Mouse (Mus musculus) G1E-ER4 (cell line): ENCODE data around the gene Rexo1. TPM values are rescaled to one million over a fixed set of nuclear protein-coding genes. Genes with fewer than 3 reads are reported as not detected.
A peak's percentile ranks its signal among the peaks of the same experiment; 100 is the strongest.

ENCODE experiments used
- GATA1 ChIP-seq: IDR thresholded peaks from one replicate; pipeline ENCODE4 v1.8.0; 2012; ENCODE audit warnings: low read length, inconsistent platforms
- polyA plus RNA-seq: library from polyadenylated mRNA; stranded (reverse); fragments of >175 nt; gene quantifications from 2 replicates; pipeline ENCODE4 v1.2.3, GENCODE M21; 2012

The Rexo1 gene
- polyA plus RNA-seq, 1 experiment = 226 TPM

GRCm38 (mm10) chr10:80573944-80574343 is 12.6 kb upstream of the Rexo1 start:
- TF ChIP-seq GATA1 = no peak

- peak; percentile 56 for TF ChIP-seq GATA1
These were observed 11.1 kb upstream of the Rexo1 start for GRCm38 (mm10) chr10:80572477-80572876.

- TF ChIP-seq GATA1 = no peak
These were observed 9.8 kb upstream of the Rexo1 start for GRCm38 (mm10) chr10:80570871-80571836.

- TF ChIP-seq GATA1 = no peak
These were observed 9.1 kb upstream of the Rexo1 start for GRCm38 (mm10) chr10:80570419-80570818.

- no peak for TF ChIP-seq GATA1
These were observed 8.3 kb upstream of the Rexo1 start for GRCm38 (mm10) chr10:80569664-80570066.

GRCm38 (mm10) chr10:80568876-80569275 is 7.5 kb upstream of the Rexo1 start:
- TF ChIP-seq GATA1 = no peak

GRCm38 (mm10) chr10:80566375-80567092 is 5.2 kb upstream of the Rexo1 start:
- no peak for TF ChIP-seq GATA1

GRCm38 (mm10) chr10:80560621-80561020 is 739 bp downstream of the Rexo1 start:
- TF ChIP-seq GATA1 = no peak

GRCm38 (mm10) chr10:80559431-80559830 is 1.9 kb downstream of the Rexo1 start:
- no peak for TF ChIP-seq GATA1

GRCm38 (mm10) chr10:80557346-80557965 is 3.9 kb downstream of the Rexo1 start:
- no peak for TF ChIP-seq GATA1

- no peak for TF ChIP-seq GATA1
These were observed 7.4 kb downstream of the Rexo1 start for GRCm38 (mm10) chr10:80553997-80554396.

GRCm38 (mm10) chr10:80553575-80553974 is 7.8 kb downstream of the Rexo1 start:
- peak; percentile 30 for TF ChIP-seq GATA1

- TF ChIP-seq GATA1 = no peak
These were observed 9.0 kb downstream of the Rexo1 start for GRCm38 (mm10) chr10:80552364-80552763.

- no peak for TF ChIP-seq GATA1
These were observed 12.1 kb downstream of the Rexo1 start for GRCm38 (mm10) chr10:80549279-80549678.

- no peak for TF ChIP-seq GATA1
These were observed 12.8 kb downstream of the Rexo1 start for GRCm38 (mm10) chr10:80548428-80549006.

GRCm38 (mm10) chr10:80547539-80547938 is 13.8 kb downstream of the Rexo1 start:
- no peak for TF ChIP-seq GATA1
